Comparison of ENCODE assay signal across 20 mouse cellular contexts in the genomic region with DNA sequence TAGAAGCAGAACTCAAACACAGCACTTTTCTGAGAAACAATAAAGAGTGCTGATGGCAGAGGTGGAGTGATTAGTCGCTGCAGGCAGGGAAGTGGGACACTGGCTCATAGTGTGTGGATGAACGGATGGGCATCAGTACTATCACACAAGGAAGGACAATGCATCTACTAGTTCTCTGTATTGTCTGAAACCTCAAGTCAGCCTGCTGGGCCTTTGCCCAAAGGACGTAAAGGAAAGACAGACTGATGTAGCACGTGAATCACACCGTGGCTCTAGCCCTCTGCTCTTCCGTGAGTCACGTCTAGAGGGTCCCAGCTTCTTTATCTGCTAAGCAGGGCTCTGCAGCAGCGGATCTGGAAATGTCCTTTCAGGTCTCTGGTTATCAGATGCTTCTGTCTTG. TPM values are rescaled to one million over a fixed set of nuclear protein-coding genes. Genes with fewer than 3 reads are reported as not detected.
DNase-seq lines count a peak whose midpoint lies in the region; ATAC-seq lines count a peak whose summit lies in the region.
"Had no signal": no experiment of that assay in that cellular context is flagged by ENCODE, and none has a peak within 500 bp of the region (broad histone marks: within the 10 kb centered on the region; RNA-seq: fewer than 3 reads in every experiment).

No protein-coding gene starts in this region.

- peak; percentile 62 for DNase-seq in heart, adult 11 months
- DNase-seq in heart, embryonic 10.5 days (ENCODE audit: low spot score) = peak; percentile 54
- DNase-seq in midbrain, embryonic 11.5 days (ENCODE audit: low spot score, missing footprints) = peak; percentile 54
- DNase-seq in midbrain, embryonic 14.5 days = no peak
- DNase-seq: adrenal gland, adult 2 months; adrenal gland, adult 8-10 months; adrenal gland, postnatal 10 days; adrenal gland, postnatal 14 days; adrenal gland, postnatal 25 days; adrenal gland, postnatal 36 days; B cell, adult 2 months; cerebellum, adult 11 months; cerebellum, adult 11-12 months; cerebellum, adult 18-20 months had no signal

- no peaks in the 10 kb centered on the region for H3K9me3 ChIP-seq in heart, embryonic 12.5 days (replicated peaks)
- no peaks in the 10 kb centered on the region for H3K9me3 ChIP-seq in heart, embryonic 10.5 days
- H3K9me3 ChIP-seq in heart, embryonic 11.5 days (replicated peaks; ENCODE audit: control insufficient read depth, low read length) = no peaks in the 10 kb centered on the region
- H3K9me3 ChIP-seq in midbrain, embryonic 11.5 days (ENCODE audit: control insufficient read depth, low read length) = no peaks in the 10 kb centered on the region; the same call in 1 of the 2 replicates
- no peaks in the 10 kb centered on the region for H3K9me3 ChIP-seq in midbrain, embryonic 14.5 days (ENCODE audit: control insufficient read depth, low read length)
- H3K9me3 ChIP-seq: G1E had no signal

- H3K4me2 ChIP-seq in heart, embryonic 12.5 days = no peak overlapping the region
- no peak overlapping the region for H3K4me2 ChIP-seq in heart, embryonic 11.5 days
- H3K4me2 ChIP-seq in midbrain, embryonic 11.5 days = no peak overlapping the region
- no peak overlapping the region for H3K4me2 ChIP-seq in midbrain, embryonic 14.5 days (ENCODE audit: low read length)

- no peak overlapping the region for H3K9ac ChIP-seq in heart, embryonic 12.5 days
- H3K9ac ChIP-seq in heart, embryonic 11.5 days (ENCODE audit: low read depth, low read length) = no peak overlapping the region
- H3K9ac ChIP-seq in midbrain, embryonic 11.5 days (ENCODE audit: low read length) = no peak overlapping the region
- no peak overlapping the region for H3K9ac ChIP-seq in midbrain, embryonic 14.5 days (replicated peaks; ENCODE audit: low read length)

- no peaks in the 10 kb centered on the region for H3K27me3 ChIP-seq in heart, embryonic 12.5 days (replicated peaks)
- H3K27me3 ChIP-seq in heart, embryonic 10.5 days (ENCODE audit: insufficient read depth, poor library complexity, severe bottlenecking) = no peaks in the 10 kb centered on the region
- no peaks in the 10 kb centered on the region for H3K27me3 ChIP-seq in heart, embryonic 11.5 days (ENCODE audit: control insufficient read depth, insufficient read depth, low read length)
- H3K27me3 ChIP-seq in midbrain, embryonic 11.5 days (ENCODE audit: control insufficient read depth, insufficient read depth, low read length) = no peaks in the 10 kb centered on the region; the same call in 1 of the 2 replicates
- no peaks in the 10 kb centered on the region for H3K27me3 ChIP-seq in midbrain, embryonic 14.5 days (ENCODE audit: control insufficient read depth, insufficient read depth, low read length)
- H3K27me3 ChIP-seq: Patski had no signal

- H3K27ac ChIP-seq in heart, embryonic 12.5 days (ENCODE audit: poor library complexity, severe bottlenecking) = no peak overlapping the region
- no peak overlapping the region for H3K27ac ChIP-seq in heart, embryonic 10.5 days
- no peak overlapping the region for H3K27ac ChIP-seq in heart, embryonic 11.5 days (ENCODE audit: low read depth, low read length)
- no peak overlapping the region for H3K27ac ChIP-seq in midbrain, embryonic 11.5 days (ENCODE audit: low read depth, low read length)
- H3K27ac ChIP-seq in midbrain, embryonic 14.5 days (replicated peaks; ENCODE audit: low read depth, low read length) = no peak overlapping the region

- 39% methylated on average over 8 of the region's 8 CpGs for WGBS in heart, embryonic 12.5 days
- 37% methylated on average over 8 of the region's 8 CpGs for WGBS in heart, embryonic 10.5 days
- WGBS in heart, embryonic 11.5 days (ENCODE audit: insufficient replicate concordance) = 39% methylated on average over 8 of the region's 8 CpGs
- 61% methylated on average over 8 of the region's 8 CpGs for WGBS in midbrain, embryonic 11.5 days
- 66% methylated on average over 8 of the region's 8 CpGs for WGBS in midbrain, embryonic 14.5 days

- no peak overlapping the region for H3K4me3 ChIP-seq in heart, embryonic 12.5 days
- H3K4me3 ChIP-seq in heart, embryonic 10.5 days = no peak overlapping the region
- no peak overlapping the region for H3K4me3 ChIP-seq in heart, embryonic 11.5 days (ENCODE audit: low read depth, low read length)
- H3K4me3 ChIP-seq in midbrain, embryonic 11.5 days (ENCODE audit: low read depth, low read length) = no peak overlapping the region
- H3K4me3 ChIP-seq in midbrain, embryonic 14.5 days (replicated peaks; ENCODE audit: low read depth, low read length) = no peak overlapping the region

- H3K36me3 ChIP-seq in heart, embryonic 12.5 days = 0 out of 2 replicates have a peak, but pooled peaks cover 5% of the 10 kb centered on the region
- H3K36me3 ChIP-seq in heart, embryonic 10.5 days = no peaks in the 10 kb centered on the region
- no peaks in the 10 kb centered on the region for H3K36me3 ChIP-seq in heart, embryonic 11.5 days (ENCODE audit: control insufficient read depth, insufficient read depth, low read length)
- H3K36me3 ChIP-seq in midbrain, embryonic 11.5 days (ENCODE audit: control insufficient read depth, insufficient read depth, low read length) = no peaks in the 10 kb centered on the region
- H3K36me3 ChIP-seq in midbrain, embryonic 14.5 days (ENCODE audit: control insufficient read depth, insufficient read depth, low read length) = no peaks in the 10 kb centered on the region
- H3K36me3 ChIP-seq: G1E had no signal

- H3K4me1 ChIP-seq in heart, embryonic 12.5 days (replicated peaks) = peaks cover 13% of the 10 kb centered on the region; the same call in 1 of the 2 replicates
- H3K4me1 ChIP-seq in heart, embryonic 10.5 days = peaks cover 12% of the 10 kb centered on the region
- H3K4me1 ChIP-seq in heart, embryonic 11.5 days (ENCODE audit: control insufficient read depth, insufficient read depth, low read length) = peaks cover 8% of the 10 kb centered on the region
- peaks cover 2% of the 10 kb centered on the region; the same call in 1 of the 2 replicates for H3K4me1 ChIP-seq in midbrain, embryonic 11.5 days (ENCODE audit: control insufficient read depth, insufficient read depth, low read length)
- no peaks in the 10 kb centered on the region for H3K4me1 ChIP-seq in midbrain, embryonic 14.5 days (ENCODE audit: control insufficient read depth, insufficient read depth, low read length)

- ATAC-seq in heart, embryonic 12.5 days (ENCODE audit: insufficient number of reproducible peaks, low FRiP score) = no peak
- no peak for ATAC-seq in heart, embryonic 11.5 days (replicated peaks; ENCODE audit: insufficient number of reproducible peaks, low FRiP score, low TSS enrichment)
- ATAC-seq in midbrain, embryonic 11.5 days (ENCODE audit: low FRiP score) = no peak
- no peak for ATAC-seq in midbrain, embryonic 14.5 days (ENCODE audit: low FRiP score, low TSS enrichment)
- ATAC-seq: activated CD4-positive, CD25-positive, alpha-beta regulatory T cell, adult 4 months; CD4-positive, CD25-positive, alpha-beta regulatory T cell, adult 4 months; Patski had no signal

RNA-seq across cellular contexts. Expression of gene Tmem135, which starts 7.6 kb away (rescaled TPM):
- 30.2 and 31.2 TPM in 2 replicates for polyA plus RNA-seq in heart, embryonic 12.5 days (2016; fragmentation: Nextera tagmentation; extraction: Ambion mirVana)
- polyA plus RNA-seq in heart, embryonic 10.5 days (2016; fragmentation: Nextera tagmentation; extraction: Ambion mirVana) = 29.2 and 30.1 TPM in 2 replicates
- 27.2 and 30.4 TPM in 2 replicates for polyA plus RNA-seq in heart, embryonic 11.5 days (2014; fragmentation: Nextera tagmentation; extraction: Ambion mirVana)
- 15.1 and 16.7 TPM in 2 replicates for polyA plus RNA-seq in midbrain, embryonic 11.5 days (2014; fragmentation: Nextera tagmentation; extraction: Ambion mirVana)
- polyA plus RNA-seq in midbrain, embryonic 14.5 days (2014; fragmentation: Nextera tagmentation; extraction: Ambion mirVana) = 24.0 and 26.4 TPM in 2 replicates

RNA-seq across cellular contexts. Expression of gene Fzd4, which starts 7.8 kb away (rescaled TPM):
- polyA plus RNA-seq in heart, embryonic 12.5 days (2016; fragmentation: Nextera tagmentation; extraction: Ambion mirVana) = 10.5 and 11.0 TPM in 2 replicates
- 9.2 and 9.7 TPM in 2 replicates for polyA plus RNA-seq in heart, embryonic 10.5 days (2016; fragmentation: Nextera tagmentation; extraction: Ambion mirVana)
- 9.8 and 12.1 TPM in 2 replicates for polyA plus RNA-seq in heart, embryonic 11.5 days (2014; fragmentation: Nextera tagmentation; extraction: Ambion mirVana)
- 2.0 and 2.6 TPM in 2 replicates for polyA plus RNA-seq in midbrain, embryonic 11.5 days (2014; fragmentation: Nextera tagmentation; extraction: Ambion mirVana)
- 1.4 and 2.6 TPM in 2 replicates for polyA plus RNA-seq in midbrain, embryonic 14.5 days (2014; fragmentation: Nextera tagmentation; extraction: Ambion mirVana)
- polyA plus RNA-seq: activated CD4-positive, CD25-positive, alpha-beta regulatory T cell, adult 4 months; CD4-positive, CD25-positive, alpha-beta regulatory T cell, adult 4 months; G1E had no signal
